Mouse (Mus musculus): Measurements from ENCODE around the gene Abca4. TPM values are rescaled to one million over a fixed set of nuclear protein-coding genes. Genes with fewer than 3 reads are reported as not detected.

Abca4 gene
- total RNA-seq, 2 experiments from 2014 or later: 0.79 to 0.95 TPM

DNA sequence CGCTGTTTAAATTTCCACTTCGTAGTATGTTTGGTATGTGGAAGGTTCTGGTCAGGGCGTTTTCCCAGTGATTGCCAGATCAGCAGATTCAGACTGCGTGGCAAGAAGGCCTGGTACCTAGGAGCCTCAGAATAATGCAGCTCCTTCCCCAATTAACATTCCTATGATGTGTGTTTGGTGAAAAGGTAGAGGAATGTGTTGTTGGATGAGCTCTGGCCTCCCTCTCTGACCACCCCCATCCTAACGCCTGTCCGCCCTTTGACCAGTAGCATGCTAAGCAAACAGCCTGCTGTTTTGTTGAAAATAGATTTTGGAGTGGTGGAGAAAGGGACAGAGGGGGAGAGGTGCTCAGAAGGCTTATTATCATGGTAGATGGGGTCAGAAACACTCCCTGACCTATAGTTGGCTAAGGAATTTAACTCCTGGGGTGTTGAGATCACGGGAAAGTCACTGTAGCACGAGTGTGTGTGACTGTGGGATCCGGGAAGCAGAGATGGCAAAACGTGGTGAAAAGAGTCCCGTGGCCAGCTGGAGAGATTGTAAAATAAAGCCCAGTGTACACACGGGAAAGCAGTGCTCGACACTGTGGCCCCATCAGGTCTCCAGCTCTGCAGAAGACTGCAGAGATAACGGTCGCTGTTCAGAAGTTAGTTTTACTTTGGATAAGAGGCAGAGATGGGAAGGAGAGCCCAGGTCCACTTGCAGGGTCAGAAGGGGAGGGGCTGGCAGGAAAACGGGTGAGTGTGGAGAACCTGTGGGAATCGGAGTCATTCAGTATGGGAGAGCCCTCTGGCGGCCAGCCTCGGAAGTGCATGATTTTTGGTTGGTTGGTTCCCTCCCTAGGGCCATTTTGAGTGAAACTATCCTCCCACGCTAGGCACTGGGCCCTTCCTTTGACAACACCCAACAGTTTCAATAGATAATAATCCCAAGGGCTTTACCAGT, 59.9 kb downstream of the Abca4 start:
- peak; percentile 92 for DNase-seq
- H3K27ac ChIP-seq: peak overlapping the region; percentile 81
- peak; percentile 98 for TF ChIP-seq CTCF (IDR thresholded peaks at IDR 0.05)
- H3K4me3 ChIP-seq: peak overlapping the region; percentile 67
- intact Hi-C loops (cut with DNase I): loop anchor here (1.0 to 2.0 kb wide), 3 partner anchors 37 to 218 kb away; no protein-coding TSS in a partner anchor

DNA sequence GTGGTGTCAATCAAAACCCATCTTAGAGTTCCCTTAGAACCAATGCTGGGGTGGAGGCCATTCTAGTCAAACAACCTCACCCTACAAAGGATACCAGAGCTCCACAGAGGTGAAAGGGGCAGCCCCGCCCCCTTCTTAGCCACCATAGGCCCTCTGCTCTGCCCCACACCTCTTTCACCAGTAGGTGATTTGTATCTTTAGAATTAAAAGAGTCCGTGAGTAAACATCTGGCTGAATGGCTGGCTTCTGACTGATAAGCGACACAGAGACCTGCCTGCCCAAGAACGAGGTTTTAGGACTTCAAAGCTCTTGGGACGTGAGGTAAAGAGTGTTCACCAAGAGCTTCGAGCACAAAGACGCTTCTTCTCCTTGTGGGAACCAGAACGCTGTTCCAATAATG, 62.7 kb downstream of the Abca4 start:
- H3K4me3 ChIP-seq: no peak overlapping the region
- intact Hi-C loops (cut with DNase I): no loop called here
- peak overlapping the region; percentile 53 for H3K27ac ChIP-seq
- no peak for TF ChIP-seq CTCF (IDR thresholded peaks at IDR 0.05)
- no peak for DNase-seq

DNA sequence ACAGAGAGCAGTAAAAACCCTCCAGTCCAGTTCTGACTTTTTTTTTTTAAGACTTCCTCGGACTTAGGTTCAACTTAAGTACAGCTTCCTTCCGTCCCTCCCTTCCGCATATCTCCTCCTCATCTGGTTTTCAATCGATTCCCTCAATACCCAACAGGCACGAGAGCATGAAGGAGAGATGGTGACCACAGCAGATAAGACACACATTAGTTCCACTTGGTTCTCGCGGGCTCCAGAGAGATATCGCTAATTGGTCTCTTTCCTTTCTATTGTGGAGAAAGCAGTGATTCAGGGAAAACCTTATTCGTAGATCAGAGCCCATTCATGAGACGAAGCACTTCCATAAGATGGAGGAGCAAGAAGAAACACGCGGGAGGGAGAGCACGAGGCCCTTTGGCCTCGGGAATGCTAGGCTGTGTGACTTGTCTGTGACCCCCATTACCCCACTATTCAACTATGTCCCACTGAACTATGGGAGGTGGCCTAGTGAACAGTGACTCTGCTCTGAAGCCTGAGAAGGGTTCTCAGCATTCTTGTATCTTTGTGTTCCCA, 63.5 kb downstream of the Abca4 start:
- intact Hi-C loops (cut with DNase I): no loop called here
- TF ChIP-seq CTCF (IDR thresholded peaks at IDR 0.05): no peak
- no peak for DNase-seq
- H3K4me3 ChIP-seq: no peak overlapping the region
- H3K27ac ChIP-seq: 0 out of 2 replicates have a peak overlapping the region, but pooled peaks have one; percentile 20

DNA sequence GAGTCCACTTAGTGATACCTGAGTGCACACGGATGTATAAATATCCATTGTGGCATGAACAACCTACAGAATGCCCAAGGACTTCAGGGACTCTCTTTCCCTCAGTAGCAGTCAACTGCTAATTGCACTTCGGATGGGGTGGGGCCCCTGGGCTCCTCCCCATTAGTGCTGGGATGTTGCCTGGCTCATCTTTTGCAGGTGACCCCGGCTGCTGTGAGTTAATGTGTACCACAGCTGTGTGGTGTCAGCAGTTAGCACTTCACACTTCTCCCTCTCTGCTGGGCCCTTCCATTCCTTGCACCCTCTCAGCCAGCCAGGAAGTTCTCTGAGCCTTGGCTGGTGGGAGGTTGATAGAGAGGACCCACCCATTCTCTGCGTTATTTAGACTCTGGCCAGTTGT, 65.2 kb downstream of the Abca4 start:
- no peak for TF ChIP-seq CTCF (IDR thresholded peaks at IDR 0.05)
- Histone ChIP-seq H3K4me3 (no peak overlapping the region), H3K27ac (no peak overlapping the region)
- intact Hi-C loops (cut with DNase I): no loop called here
- no peak for DNase-seq

DNA sequence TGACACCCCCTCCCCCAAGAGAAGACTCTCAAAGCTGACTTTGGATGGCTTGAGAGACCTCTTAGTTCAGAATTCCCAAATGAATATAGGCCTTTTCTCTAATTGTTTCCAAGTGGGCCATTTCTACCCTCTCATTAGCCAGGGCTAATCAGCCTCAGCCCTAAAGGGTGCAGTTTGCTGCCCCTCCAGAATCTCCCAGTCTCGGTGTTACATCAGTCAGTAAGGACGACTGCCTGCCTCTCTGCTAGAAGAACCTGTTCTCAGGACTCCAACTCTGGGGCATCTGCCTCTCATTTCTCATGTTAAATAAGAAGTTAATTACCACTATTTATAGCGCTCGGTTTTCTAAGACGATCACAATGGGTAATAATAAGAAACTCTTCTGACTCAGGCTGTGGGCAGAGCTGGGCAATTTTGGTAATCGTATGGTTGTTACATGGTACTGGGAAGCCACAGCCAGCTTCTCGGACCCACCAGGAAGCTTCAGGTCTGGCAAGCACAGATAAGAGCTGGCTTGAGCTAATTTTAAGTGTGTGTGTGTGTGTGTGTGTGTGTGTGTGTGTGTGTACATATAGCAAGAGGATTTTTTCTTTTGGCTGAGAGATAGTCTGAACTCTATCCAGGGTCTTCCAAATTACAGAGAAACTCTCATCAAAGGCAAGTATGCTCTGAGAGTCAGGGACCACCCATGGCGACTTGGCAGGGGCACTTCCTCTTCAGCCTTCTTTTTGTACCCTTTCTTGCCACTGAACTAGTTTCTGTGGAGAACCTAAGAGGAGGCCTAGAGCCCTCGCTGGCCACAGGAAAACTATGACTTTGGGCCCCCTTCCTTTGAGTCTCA, 67.1 kb downstream of the Abca4 start:
- no peak for TF ChIP-seq CTCF (IDR thresholded peaks at IDR 0.05)
- no peak overlapping the region for H3K4me3 ChIP-seq
- intact Hi-C loops (cut with DNase I): no loop called here
- no peak for DNase-seq
- no peak overlapping the region for H3K27ac ChIP-seq

DNA sequence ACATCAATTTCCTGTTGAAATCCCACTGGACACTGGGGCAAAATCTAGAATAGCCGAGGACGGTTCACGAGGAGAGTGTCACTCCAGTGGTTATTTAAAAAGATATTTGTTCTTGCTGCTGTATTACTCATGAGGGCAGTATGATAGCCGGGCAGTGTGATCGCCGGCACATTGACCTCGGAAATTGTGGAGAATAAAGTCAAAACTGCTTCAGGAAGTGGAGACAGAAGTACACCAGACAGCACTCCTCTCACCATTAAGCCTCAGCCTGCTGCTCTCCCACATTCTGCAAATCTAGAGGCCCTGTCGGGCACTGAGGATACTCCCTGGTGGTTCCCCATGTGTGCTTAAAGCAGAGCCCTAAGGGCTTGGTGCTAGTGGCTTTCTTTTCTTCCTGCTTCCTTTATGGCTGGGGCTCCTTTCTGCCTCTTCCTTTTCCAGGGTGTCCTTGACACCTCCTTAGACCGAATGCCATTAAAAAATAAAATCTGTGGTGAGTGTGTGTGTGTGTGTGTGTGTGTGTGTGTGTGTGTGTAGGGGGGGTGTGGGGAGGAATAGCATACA, 74.5 kb downstream of the Abca4 start:
- peak overlapping the region; percentile 60 for H3K27ac ChIP-seq
- TF ChIP-seq CTCF (IDR thresholded peaks at IDR 0.05): no peak
- intact Hi-C loops (cut with DNase I): no loop called here
- no peak overlapping the region for H3K4me3 ChIP-seq
- DNase-seq: no peak

DNA sequence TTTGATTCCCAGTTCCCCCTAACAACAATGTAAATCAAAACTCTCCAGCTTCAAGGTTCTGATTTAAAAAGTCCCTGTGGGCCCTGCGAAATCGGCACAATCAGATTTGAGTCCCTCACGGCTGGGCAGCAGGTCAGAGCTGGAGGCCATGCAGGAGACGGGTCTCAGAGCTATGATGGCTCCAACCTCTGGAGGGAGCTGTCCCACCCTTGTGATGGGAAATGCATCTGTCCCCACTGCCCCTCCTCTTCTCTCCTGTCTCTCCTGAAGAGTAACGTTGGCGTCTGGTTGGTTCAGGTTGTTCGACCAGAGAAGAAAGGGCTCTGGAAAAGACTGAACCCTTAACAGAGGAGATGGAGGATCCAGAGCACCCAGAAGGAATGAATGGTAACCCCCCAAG, 75.5 kb downstream of the Abca4 start:
- intact Hi-C loops (cut with DNase I): loop anchor here (5.0 kb wide), 1 partner anchor 152 kb away; no protein-coding TSS in a partner anchor
- H3K27ac ChIP-seq: peak overlapping the region; percentile 89

DNA sequence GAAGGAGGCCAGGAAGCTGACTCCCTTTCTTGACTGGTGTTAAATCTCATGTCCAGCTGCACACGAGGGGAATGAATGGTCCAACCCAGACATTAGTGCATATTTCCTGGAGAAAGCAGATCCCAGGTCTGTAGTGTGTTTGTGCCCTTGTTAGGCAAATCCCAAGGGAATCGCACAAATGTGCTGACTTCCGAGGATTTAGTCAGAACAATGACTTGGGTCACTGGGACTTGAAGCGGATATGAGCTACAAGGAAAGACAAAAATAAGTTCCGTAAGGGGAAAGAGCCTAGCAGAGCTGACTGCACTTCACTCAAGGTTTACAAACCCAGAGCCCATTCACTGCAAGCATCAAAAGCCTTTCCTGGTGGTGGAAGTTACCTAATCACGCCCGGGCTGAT, 76.0 kb downstream of the Abca4 start:
- no peak for TF ChIP-seq CTCF (IDR thresholded peaks at IDR 0.05)
- intact Hi-C loops (cut with DNase I): loop anchor here (5.0 kb wide), 1 partner anchor 153 kb away; no protein-coding TSS in a partner anchor
- Histone ChIP-seq H3K27ac (peak overlapping the region; percentile 89), H3K4me3 (no peak overlapping the region)
- peak; percentile 32 for DNase-seq

More for the DNA sequence above, 75.5 kb downstream of the Abca4 start:
- H3K4me3 ChIP-seq: no peak overlapping the region
- no peak for DNase-seq
- TF ChIP-seq CTCF (IDR thresholded peaks at IDR 0.05): peak; percentile 34; the same call in 1 of the 2 replicates

DNA sequence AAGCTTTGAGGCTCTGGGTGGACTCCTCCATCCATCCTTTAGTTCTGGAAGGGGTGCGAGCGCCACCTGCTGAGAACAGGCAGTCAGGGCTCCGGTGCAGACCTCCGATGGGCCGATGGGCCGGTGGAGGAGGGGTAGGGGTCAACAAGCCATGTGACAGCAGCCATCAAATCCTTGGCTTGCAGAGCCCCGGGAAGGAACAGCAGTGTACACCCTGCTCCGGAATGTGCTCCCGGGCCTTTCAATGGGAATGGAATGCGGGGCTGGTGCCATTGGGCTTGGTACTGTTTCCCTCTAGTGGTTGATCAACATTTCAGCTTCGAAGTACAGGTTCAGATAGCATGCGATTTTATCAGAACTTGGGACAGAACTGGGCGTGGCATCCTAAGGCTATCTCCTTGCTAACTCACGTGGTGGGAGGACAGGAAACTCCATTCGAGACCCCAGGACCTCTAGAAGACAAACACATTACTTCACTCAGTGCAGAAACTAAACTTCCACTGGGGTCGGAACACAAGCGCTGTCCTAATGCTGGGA, 78.0 kb downstream of the Abca4 start:
- peak; percentile 95 for DNase-seq
- H3K4me3 ChIP-seq: peak overlapping the region; percentile 68
- H3K27ac ChIP-seq: peak overlapping the region; percentile 89
- intact Hi-C loops (cut with DNase I): loop anchor here (1.0 to 5.0 kb wide), 2 partner anchors 155 to 236 kb away; no protein-coding TSS in a partner anchor
- TF ChIP-seq CTCF (IDR thresholded peaks at IDR 0.05): peak; percentile 85

DNA sequence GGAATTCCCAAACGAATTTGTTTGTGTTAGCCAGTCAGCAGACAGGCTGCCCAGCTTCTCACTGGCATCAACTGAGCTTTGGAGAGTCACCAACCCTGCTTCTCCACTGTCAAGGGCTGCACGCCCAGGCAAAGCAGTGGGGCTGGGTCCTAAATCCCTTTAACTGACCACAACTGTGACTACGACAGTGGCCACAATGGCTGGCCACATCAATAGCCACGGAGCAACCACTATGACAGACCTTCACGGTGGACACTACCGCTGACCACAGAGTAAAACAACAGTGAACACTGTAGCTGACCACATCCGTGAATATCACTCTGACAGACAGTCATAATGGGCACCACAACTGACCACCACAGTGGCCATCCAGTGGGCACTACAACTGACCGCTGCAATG, 78.6 kb downstream of the Abca4 start:
- Histone ChIP-seq H3K4me3 (peak overlapping the region; percentile 68), H3K27ac (peak overlapping the region; percentile 89)
- DNase-seq: no peak
- intact Hi-C loops (cut with DNase I): loop anchor here (1.0 to 5.0 kb wide), 2 partner anchors 156 to 237 kb away; no protein-coding TSS in a partner anchor
- no peak for TF ChIP-seq CTCF (IDR thresholded peaks at IDR 0.05)

DNA sequence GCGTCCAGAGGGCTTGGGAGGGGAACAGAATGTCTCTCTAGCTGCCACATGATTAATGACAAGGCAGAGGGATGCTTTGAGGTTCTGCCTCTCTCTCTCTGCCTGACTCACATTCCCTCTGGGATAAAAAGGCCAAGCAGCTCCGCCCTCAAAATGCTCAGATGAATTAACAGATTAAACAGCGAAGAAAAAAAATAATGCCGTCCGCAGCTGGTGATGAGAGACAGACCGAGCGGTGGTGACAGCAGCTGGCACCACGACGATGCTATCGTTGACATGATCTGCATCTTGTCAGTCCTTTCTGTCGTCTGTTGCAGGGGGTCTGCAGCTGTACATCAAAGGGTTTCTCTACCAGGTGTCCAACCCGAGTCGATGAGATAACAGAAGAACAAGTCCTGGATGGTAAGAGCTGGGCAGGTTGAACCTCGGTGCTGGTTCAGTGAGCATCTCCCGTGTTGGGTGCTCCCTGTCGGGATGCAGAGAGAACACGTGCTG, 84.8 kb downstream of the Abca4 start:
- Histone ChIP-seq H3K4me3 (no peak overlapping the region; the same call in 1 of the 2 replicates), H3K27ac (peak overlapping the region; percentile 83)
- DNase-seq: no peak
- intact Hi-C loops (cut with DNase I): no loop called here
- no peak for TF ChIP-seq CTCF (IDR thresholded peaks at IDR 0.05)
